Mouse (Mus musculus): Measurements from ENCODE around the gene 2210011C24Rik. TPM values are rescaled to one million over a fixed set of nuclear protein-coding genes. Genes with fewer than 3 reads are reported as not detected.

Gene 2210011C24Rik
- polyA plus RNA-seq, 1 experiment from 2014 or later = 2.6 TPM

GRCm38 (mm10) chr8:84042066-84042947 lies 30.3 kb upstream of the 2210011C24Rik start, which contains the start of gene Il27ra:
TSS of gene Il27ra (minus strand) at chr8:84042589.
- H3K9me3 ChIP-seq = no peaks in the 10 kb centered on the region; the same call in 1 of the 2 replicates
- peak within 1 kb of the TSS; percentile 33 for H3K9ac ChIP-seq
- peaks cover 10% of the 10 kb centered on the region for H3K4me1 ChIP-seq
- no peak within 1 kb of the TSS for H3K27ac ChIP-seq
- H3K27me3 ChIP-seq = peaks cover 53% of the 10 kb centered on the region
- no peaks in the 10 kb centered on the region for H3K36me3 ChIP-seq
- peak within 1 kb of the TSS; percentile 76 for H3K4me2 ChIP-seq
- ATAC-seq (ENCODE audit: borderline replicate concordance, extremely low read depth, low FRiP score, low TSS enrichment) = peak; percentile 58; the same call in 1 of the 2 replicates
- peak within 1 kb of the TSS; percentile 39 for H3K4me3 ChIP-seq
- 4% methylated on average over 40 of the region's 40 CpGs for WGBS

DNA sequence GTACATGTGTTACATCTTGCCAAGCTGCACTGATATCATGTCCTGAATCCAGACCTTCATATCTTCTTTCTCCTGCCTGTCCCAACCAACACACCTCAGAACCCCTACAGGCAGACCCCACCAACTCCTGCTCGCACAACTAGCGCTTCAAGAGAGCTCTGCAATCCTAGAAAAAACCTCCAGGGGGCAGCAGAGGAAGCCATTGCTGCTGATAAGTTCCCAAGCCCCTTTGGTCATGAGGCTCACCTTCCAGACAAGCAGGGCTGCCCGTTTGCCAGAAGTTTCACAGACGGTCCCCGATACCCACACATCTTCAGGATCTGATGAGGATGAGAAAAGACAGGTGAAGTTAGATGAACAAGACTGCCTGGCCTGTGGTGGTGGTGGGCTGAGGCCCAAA lies 27.1 kb upstream of the 2210011C24Rik start:
- Histone ChIP-seq H3K9me3 (no peaks in the 10 kb centered on the region), H3K27me3 (peaks cover 33% of the 10 kb centered on the region), H3K9ac (no peak overlapping the region), H3K27ac (no peak overlapping the region), H3K4me2 (no peak overlapping the region), H3K4me3 (no peak overlapping the region), H3K4me1 (peaks cover 10% of the 10 kb centered on the region), H3K36me3 (no peaks in the 10 kb centered on the region)
- 3% methylated on average over 5 of the region's 5 CpGs for WGBS
- ATAC-seq (ENCODE audit: borderline replicate concordance, extremely low read depth, low FRiP score, low TSS enrichment) = peak; percentile 4; the same call in 1 of the 2 replicates

GRCm38 (mm10) chr8:84038015-84038414 lies 26.0 kb upstream of the 2210011C24Rik start:
- H3K4me3 ChIP-seq = no peak overlapping the region
- no peak overlapping the region for H3K27ac ChIP-seq
- WGBS = 56% methylated on average over 5 of the region's 5 CpGs
- H3K9ac ChIP-seq = no peak overlapping the region
- H3K36me3 ChIP-seq = no peaks in the 10 kb centered on the region
- peaks cover 10% of the 10 kb centered on the region for H3K4me1 ChIP-seq
- H3K9me3 ChIP-seq = no peaks in the 10 kb centered on the region
- peaks cover 22% of the 10 kb centered on the region for H3K27me3 ChIP-seq
- no peak for ATAC-seq (ENCODE audit: borderline replicate concordance, extremely low read depth, low FRiP score, low TSS enrichment)
- H3K4me2 ChIP-seq = no peak overlapping the region

- H3K9me3 ChIP-seq = no peaks in the 10 kb centered on the region
Observed at GRCm38 (mm10) chr8:84032777-84033176, 20.8 kb upstream of the 2210011C24Rik start.

GRCm38 (mm10) chr8:84029272-84029671 lies 17.3 kb upstream of the 2210011C24Rik start:
- Histone ChIP-seq H3K36me3 (no peaks in the 10 kb centered on the region), H3K4me3 (no peak overlapping the region), H3K4me2 (no peak overlapping the region), H3K9ac (no peak overlapping the region), H3K4me1 (peaks cover 13% of the 10 kb centered on the region), H3K27ac (no peak overlapping the region), H3K9me3 (no peaks in the 10 kb centered on the region), H3K27me3 (peaks cover 25% of the 10 kb centered on the region)
- WGBS = 80% methylated on average over 5 of the region's 5 CpGs
- no peak for ATAC-seq (ENCODE audit: borderline replicate concordance, extremely low read depth, low FRiP score, low TSS enrichment)

More at GRCm38 (mm10) chr8:84032777-84033176, 20.8 kb upstream of the 2210011C24Rik start:
- WGBS = 68% methylated on average over 4 of the region's 4 CpGs
- no peaks in the 10 kb centered on the region for H3K36me3 ChIP-seq
- no peak overlapping the region for H3K4me2 ChIP-seq
- no peak overlapping the region for H3K27ac ChIP-seq
- H3K4me1 ChIP-seq = no peaks in the 10 kb centered on the region
- no peak for ATAC-seq (ENCODE audit: borderline replicate concordance, extremely low read depth, low FRiP score, low TSS enrichment)
- 0 out of 2 replicates have a peak, but pooled peaks cover 3% of the 10 kb centered on the region for H3K27me3 ChIP-seq
- H3K4me3 ChIP-seq = no peak overlapping the region
- no peak overlapping the region for H3K9ac ChIP-seq

DNA sequence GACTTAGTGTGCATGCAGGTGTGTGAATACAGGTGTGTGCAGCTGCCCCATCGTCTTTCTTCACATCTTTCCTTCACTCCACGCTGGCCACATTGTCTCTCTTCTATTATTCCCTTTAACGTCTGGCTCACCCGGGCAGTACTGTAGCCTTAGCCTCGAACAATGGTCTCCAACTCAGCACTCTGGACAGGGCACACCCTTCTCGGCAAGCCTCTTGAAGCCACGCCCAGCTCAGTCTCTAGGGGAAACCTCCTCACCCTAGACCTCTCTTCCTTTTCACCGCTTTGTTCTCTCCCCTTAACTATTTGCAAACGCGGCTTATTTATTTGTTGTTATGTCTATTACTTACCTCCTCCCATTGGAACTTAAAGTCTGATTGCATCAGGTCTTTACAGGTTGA lies 15.5 kb upstream of the 2210011C24Rik start:
- peaks cover 25% of the 10 kb centered on the region for H3K27me3 ChIP-seq
- H3K27ac ChIP-seq = no peak overlapping the region
- H3K9me3 ChIP-seq = no peaks in the 10 kb centered on the region
- ATAC-seq (ENCODE audit: borderline replicate concordance, extremely low read depth, low FRiP score, low TSS enrichment) = no peak
- no peak overlapping the region for H3K9ac ChIP-seq
- WGBS = 19% methylated on average over 10 of the region's 10 CpGs
- H3K36me3 ChIP-seq = no peaks in the 10 kb centered on the region
- peaks cover 30% of the 10 kb centered on the region for H3K4me1 ChIP-seq
- H3K4me2 ChIP-seq = no peak overlapping the region
- no peak overlapping the region for H3K4me3 ChIP-seq

GRCm38 (mm10) chr8:84025863-84026262 lies 13.9 kb upstream of the 2210011C24Rik start:
- Histone ChIP-seq H3K4me1 (peaks cover 45% of the 10 kb centered on the region), H3K4me2 (peak overlapping the region; percentile 73), H3K9me3 (no peaks in the 10 kb centered on the region), H3K27me3 (peaks cover 38% of the 10 kb centered on the region), H3K27ac (no peak overlapping the region), H3K36me3 (no peaks in the 10 kb centered on the region), H3K9ac (peak overlapping the region; percentile 14), H3K4me3 (peak overlapping the region; percentile 42)
- peak; percentile 71; the same call in 1 of the 2 replicates for ATAC-seq (ENCODE audit: borderline replicate concordance, extremely low read depth, low FRiP score, low TSS enrichment)
- WGBS = 2% methylated on average over 41 of the region's 41 CpGs

- Histone ChIP-seq H3K4me3 (no peak overlapping the region), H3K27me3 (peaks cover 50% of the 10 kb centered on the region), H3K9ac (no peak overlapping the region), H3K4me2 (no peak overlapping the region), H3K27ac (no peak overlapping the region), H3K9me3 (no peaks in the 10 kb centered on the region), H3K4me1 (peaks cover 54% of the 10 kb centered on the region), H3K36me3 (no peaks in the 10 kb centered on the region)
- ATAC-seq (ENCODE audit: borderline replicate concordance, extremely low read depth, low FRiP score, low TSS enrichment) = no peak
- WGBS = 16% methylated on average over 10 of the region's 10 CpGs
Observed at GRCm38 (mm10) chr8:84024171-84024570, 12.2 kb upstream of the 2210011C24Rik start.

DNA sequence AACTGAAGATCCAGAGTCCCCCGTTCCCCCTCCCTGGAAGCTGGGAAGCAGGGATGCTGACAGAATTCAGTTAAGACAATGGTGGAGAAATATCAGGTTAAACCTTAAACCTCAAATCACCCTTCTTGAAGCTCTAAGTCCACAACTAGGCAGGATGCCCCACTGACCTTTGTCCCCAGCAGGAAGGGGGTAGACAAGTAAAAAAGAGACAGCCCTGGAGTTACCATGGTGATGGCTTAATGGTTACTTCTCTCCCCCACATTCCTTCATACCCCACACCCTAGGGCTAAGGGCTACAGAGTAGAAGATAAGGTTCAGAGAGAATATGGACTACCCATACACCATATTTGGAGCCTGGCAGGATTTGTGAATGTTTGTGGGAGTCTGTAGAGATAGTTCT lies 11.7 kb upstream of the 2210011C24Rik start:
- Histone ChIP-seq H3K9ac (no peak overlapping the region), H3K4me1 (peaks cover 54% of the 10 kb centered on the region), H3K4me2 (peak overlapping the region; percentile 14), H3K36me3 (no peaks in the 10 kb centered on the region), H3K4me3 (no peak overlapping the region), H3K27me3 (peaks cover 50% of the 10 kb centered on the region), H3K27ac (no peak overlapping the region), H3K9me3 (no peaks in the 10 kb centered on the region)
- ATAC-seq (ENCODE audit: borderline replicate concordance, extremely low read depth, low FRiP score, low TSS enrichment) = no peak
- WGBS = 44% methylated on average over 1 of the region's 1 CpGs

DNA sequence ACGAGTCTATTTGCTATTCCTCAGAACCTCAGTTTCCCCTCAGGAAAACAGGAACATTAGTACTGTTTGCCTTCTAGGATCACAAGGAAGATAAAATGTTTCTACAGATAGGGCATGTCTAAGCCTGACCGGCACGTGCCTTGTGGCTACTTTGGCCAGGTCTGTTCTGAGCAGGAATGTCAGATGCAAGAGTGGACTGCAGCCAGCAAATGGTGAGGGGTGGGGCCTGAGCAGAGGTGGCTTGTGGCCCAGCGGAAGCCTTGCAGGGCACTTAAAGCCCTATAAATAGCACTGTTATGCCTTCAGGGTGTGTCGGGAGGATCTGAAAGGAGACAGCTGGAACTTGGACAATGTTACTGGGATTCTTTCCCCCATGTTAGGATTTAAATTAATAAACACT lies 11.1 kb upstream of the 2210011C24Rik start:
- Histone ChIP-seq H3K4me1 (peaks cover 54% of the 10 kb centered on the region), H3K4me2 (peak overlapping the region; percentile 14), H3K9ac (no peak overlapping the region), H3K4me3 (no peak overlapping the region), H3K9me3 (no peaks in the 10 kb centered on the region), H3K27me3 (peaks cover 50% of the 10 kb centered on the region), H3K27ac (peak overlapping the region; percentile 26; the same call in 1 of the 2 replicates), H3K36me3 (no peaks in the 10 kb centered on the region)
- WGBS = 5% methylated on average over 5 of the region's 5 CpGs
- no peak for ATAC-seq (ENCODE audit: borderline replicate concordance, extremely low read depth, low FRiP score, low TSS enrichment)

DNA sequence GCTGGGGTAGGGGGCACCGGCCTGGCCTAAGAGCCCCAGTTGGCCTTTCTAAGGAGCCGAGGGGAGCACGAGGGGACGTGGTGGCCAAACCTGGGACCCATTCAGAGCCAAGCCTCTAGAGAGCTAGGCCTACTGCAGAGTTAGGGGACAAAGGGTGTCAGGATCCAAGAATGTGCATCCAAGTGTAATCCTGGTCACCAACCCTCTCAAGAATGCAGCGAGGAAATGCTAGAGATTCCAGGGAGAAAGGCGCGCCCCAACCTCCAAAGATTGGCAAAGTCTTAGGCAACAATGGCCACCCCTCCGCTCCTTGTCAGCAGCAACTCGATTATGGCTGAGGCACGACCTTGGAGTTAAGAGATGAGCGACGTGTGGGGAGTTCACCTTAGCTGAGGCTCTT lies 9.6 kb upstream of the 2210011C24Rik start:
- peak overlapping the region; percentile 24 for H3K9ac ChIP-seq
- H3K27me3 ChIP-seq = peaks cover 38% of the 10 kb centered on the region
- H3K4me2 ChIP-seq = peak overlapping the region; percentile 56
- peak overlapping the region; percentile 75 for H3K27ac ChIP-seq
- peak overlapping the region; percentile 26 for H3K4me3 ChIP-seq
- H3K9me3 ChIP-seq = no peaks in the 10 kb centered on the region
- ATAC-seq (ENCODE audit: borderline replicate concordance, extremely low read depth, low FRiP score, low TSS enrichment) = no peak
- H3K4me1 ChIP-seq = peaks cover 52% of the 10 kb centered on the region
- no peaks in the 10 kb centered on the region for H3K36me3 ChIP-seq
- 36% methylated on average over 12 of the region's 12 CpGs for WGBS

DNA sequence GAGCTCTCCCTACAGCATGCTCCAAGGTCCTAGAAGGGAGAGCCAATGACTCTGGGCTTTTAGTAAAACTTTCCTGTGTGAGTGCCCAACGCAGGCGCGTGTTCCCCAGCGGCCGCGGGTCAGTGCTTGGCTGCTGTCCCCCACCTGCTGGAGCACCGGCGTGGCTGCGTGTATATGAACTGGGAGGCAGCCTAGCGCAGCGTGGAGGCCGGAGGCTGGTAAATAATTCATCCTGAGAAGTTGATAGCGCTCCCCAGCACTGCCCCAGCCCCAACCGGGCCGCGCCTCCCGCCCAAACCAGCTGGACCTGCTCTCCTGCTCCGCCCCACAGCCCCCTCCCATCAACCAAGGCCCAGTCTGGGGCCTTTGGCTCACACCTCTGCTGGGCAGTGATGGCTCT lies 9.1 kb upstream of the 2210011C24Rik start, which contains the start of gene Palm3:
Gene Palm3, plus strand, starts transcription at position 376 of the 400 bp plus-strand sequence.
- peak; percentile 53 for ATAC-seq (ENCODE audit: borderline replicate concordance, extremely low read depth, low FRiP score, low TSS enrichment)
- Histone ChIP-seq H3K4me3 (peak within 1 kb of the TSS; percentile 26), H3K36me3 (no peaks in the 10 kb centered on the region), H3K4me2 (peak within 1 kb of the TSS; percentile 56), H3K27me3 (peaks cover 34% of the 10 kb centered on the region; the same call in 1 of the 2 replicates), H3K9me3 (no peaks in the 10 kb centered on the region), H3K9ac (peak within 1 kb of the TSS; percentile 24), H3K4me1 (peaks cover 48% of the 10 kb centered on the region), H3K27ac (peak within 1 kb of the TSS; percentile 75)
- WGBS = 7% methylated on average over 18 of the region's 18 CpGs
